Comparison of ENCODE assay signal across 20 mouse cellular contexts in genomic region chr4:145322995-145323627, GRCm38 (mm10). TPM values are rescaled to one million over a fixed set of nuclear protein-coding genes. Genes with fewer than 3 reads are reported as not detected.
DNase-seq lines count a peak whose midpoint lies in the region; ATAC-seq lines count a peak whose summit lies in the region.
"Had no signal": no experiment of that assay in that cellular context is flagged by ENCODE, and none has a peak within 500 bp of the region (broad histone marks: within the 10 kb centered on the region; RNA-seq: fewer than 3 reads in every experiment).

No protein-coding gene starts in this region.

- WGBS in intestine, embryonic 15.5 days: 58% methylated on average over 8 of the region's 8 CpGs
- 78% methylated on average over 8 of the region's 8 CpGs for WGBS in neural tube, embryonic 15.5 days

- no peaks in the 10 kb centered on the region for H3K9me3 ChIP-seq in intestine, embryonic 15.5 days
- no peaks in the 10 kb centered on the region for H3K9me3 ChIP-seq in neural tube, embryonic 15.5 days (replicated peaks)
- H3K9me3 ChIP-seq: forebrain, embryonic 13.5 days; hindbrain, embryonic 12.5 days; kidney, embryonic 15.5 days; limb, embryonic 15.5 days; neural tube, embryonic 12.5 days had no signal

- H3K4me3 ChIP-seq in intestine, embryonic 15.5 days (replicated peaks): no peak overlapping the region
- H3K4me3 ChIP-seq in neural tube, embryonic 15.5 days (replicated peaks): no peak overlapping the region
- H3K4me3 ChIP-seq: embryonic facial prominence, embryonic 12.5 days; erythroblast, embryonic 14.5 days; forebrain, embryonic 13.5 days; hindbrain, embryonic 12.5 days; kidney, embryonic 15.5 days; limb, embryonic 15.5 days; midbrain, embryonic 12.5 days; neural tube, embryonic 12.5 days had no signal

- no peak overlapping the region for H3K9ac ChIP-seq in intestine, embryonic 15.5 days
- no peak overlapping the region for H3K9ac ChIP-seq in neural tube, embryonic 15.5 days (replicated peaks)
- H3K9ac ChIP-seq: embryonic facial prominence, embryonic 12.5 days; forebrain, embryonic 13.5 days; hindbrain, embryonic 12.5 days; kidney, embryonic 15.5 days; limb, embryonic 15.5 days; midbrain, embryonic 12.5 days; neural tube, embryonic 12.5 days had no signal

- H3K27me3 ChIP-seq in intestine, embryonic 15.5 days (replicated peaks): no peaks in the 10 kb centered on the region
- no peaks in the 10 kb centered on the region for H3K27me3 ChIP-seq in neural tube, embryonic 15.5 days (replicated peaks)
- H3K27me3 ChIP-seq: embryonic facial prominence, embryonic 12.5 days; forebrain, embryonic 13.5 days; hindbrain, embryonic 12.5 days; kidney, embryonic 15.5 days; limb, embryonic 15.5 days; midbrain, embryonic 12.5 days; neural tube, embryonic 12.5 days had no signal

- peak; percentile 52 for ATAC-seq in common myeloid progenitor, adult 5-6 weeks (replicated peaks; ENCODE audit: low read depth, poor library complexity, severe bottlenecking)
- no peak for ATAC-seq in intestine, embryonic 15.5 days
- ATAC-seq in neural tube, embryonic 15.5 days (ENCODE audit: low FRiP score): no peak
- ATAC-seq: forebrain, embryonic 13.5 days; inflammation-experienced regulatory T-cells, adult 6 months; lung, postnatal 0 days had no signal

- H3K27ac ChIP-seq in intestine, embryonic 15.5 days: no peak overlapping the region
- H3K27ac ChIP-seq in neural tube, embryonic 15.5 days (replicated peaks): no peak overlapping the region
- H3K27ac ChIP-seq: embryonic facial prominence, embryonic 12.5 days; forebrain, embryonic 13.5 days; hindbrain, embryonic 12.5 days; kidney, embryonic 15.5 days; limb, embryonic 15.5 days; midbrain, embryonic 12.5 days; neural tube, embryonic 12.5 days had no signal

- H3K4me2 ChIP-seq in intestine, embryonic 15.5 days (replicated peaks): no peak overlapping the region
- H3K4me2 ChIP-seq in neural tube, embryonic 15.5 days: no peak overlapping the region
- H3K4me2 ChIP-seq: embryonic facial prominence, embryonic 12.5 days; forebrain, embryonic 13.5 days; hindbrain, embryonic 12.5 days; kidney, embryonic 15.5 days; limb, embryonic 15.5 days; midbrain, embryonic 12.5 days; neural tube, embryonic 12.5 days had no signal

- no peaks in the 10 kb centered on the region for H3K36me3 ChIP-seq in intestine, embryonic 15.5 days
- H3K36me3 ChIP-seq in neural tube, embryonic 15.5 days: no peaks in the 10 kb centered on the region
- H3K36me3 ChIP-seq: embryonic facial prominence, embryonic 12.5 days; hindbrain, embryonic 12.5 days; kidney, embryonic 15.5 days; limb, embryonic 15.5 days; midbrain, embryonic 12.5 days; neural tube, embryonic 12.5 days had no signal

- H3K4me1 ChIP-seq in intestine, embryonic 15.5 days (replicated peaks): no peaks in the 10 kb centered on the region
- no peaks in the 10 kb centered on the region for H3K4me1 ChIP-seq in neural tube, embryonic 15.5 days
- H3K4me1 ChIP-seq: embryonic facial prominence, embryonic 12.5 days; forebrain, embryonic 13.5 days; hindbrain, embryonic 12.5 days; kidney, embryonic 15.5 days; limb, embryonic 15.5 days; midbrain, embryonic 12.5 days; neural tube, embryonic 12.5 days had no signal

- DNase-seq in 3T3-L1 (ENCODE audit: low read depth, low spot score) (peak; percentile 42), 416B (ENCODE audit: low read depth) (peak; percentile 91)
- DNase-seq in adrenal gland, adult (ENCODE audit: inconsistent age in 2 of 2, low spot score in 1 of 2): peak; percentile 89 to 94
- no peak for DNase-seq in gastrocnemius, adult 18-20 months (ENCODE audit: low spot score)
- DNase-seq: cerebellum, adult 9-10 months; gastrocnemius, postnatal 14 days had no signal

RNA-seq across cellular contexts. Expression of gene Tnfrsf8, which starts 8.1 kb away (rescaled TPM):
- total RNA-seq in common myeloid progenitor, adult 5-6 weeks (2017): 0.05 and 0.29 TPM in 2 replicates
- not detected for total RNA-seq in gastrocnemius, adult 18-20 months (2021)
- polyA plus RNA-seq in intestine, embryonic 15.5 days (2015; fragmentation: Nextera tagmentation; extraction: Ambion mirVana): 0.11 TPM in 1 of 2 replicates, not detected in the other
- polyA plus RNA-seq in neural tube, embryonic 15.5 days (2015; fragmentation: Nextera tagmentation; extraction: Ambion mirVana): 0.14 and 2.7 TPM in 2 replicates
- polyA plus RNA-seq: erythroblast, embryonic 14.5 days; liver, embryonic 16.5 days; midbrain, embryonic 12.5 days had no signal
